Mouse (Mus musculus) megakaryocyte, embryonic 14.5 days (primary cell): Measurements from ENCODE around the gene Cd151. TPM values are rescaled to one million over a fixed set of nuclear protein-coding genes. Genes with fewer than 3 reads are reported as not detected.

Source experiments
- H3K27me3 ChIP-seq: replicated peaks from 2 replicates; pipeline ENCODE3; 2012; ENCODE audit warnings: inconsistent platforms
- H3K36me3 ChIP-seq: replicated peaks from 2 replicates; pipeline ENCODE3; 2012; ENCODE audit warnings: low read length, inconsistent platforms, mixed read lengths
- H3K4me1 ChIP-seq: 2 replicates; pipeline ENCODE4 v1.6.1; 2012; ENCODE audit warnings: inconsistent platforms
- H3K4me3 ChIP-seq: replicated peaks from 2 replicates; pipeline ENCODE3; 2012; ENCODE audit warnings: moderate library complexity, mild to moderate bottlenecking, inconsistent platforms
- H3K9me3 ChIP-seq: 2 replicates; pipeline ENCODE4 v1.6.1; 2012; ENCODE audit warnings: inconsistent platforms
- FLI1 ChIP-seq: IDR thresholded peaks from 2 replicates; pipeline ENCODE4 v1.6.1; 2012; ENCODE audit warnings: low read length, inconsistent platforms, mixed read lengths
- GATA1 ChIP-seq: IDR thresholded peaks from 3 replicates; pipeline ENCODE4 v1.6.1; 2012; ENCODE audit warnings: mixed read lengths, low read length, inconsistent platforms, borderline replicate concordance
- polyA plus RNA-seq: library from polyadenylated mRNA; stranded (reverse); fragments of >175 nt; gene quantifications from 2 replicates; pipeline ENCODE4 v1.2.3, GENCODE M21; 2012; ENCODE audit warnings: low replicate concordance; ENCODE audit not compliant: insufficient read depth

Cd151 gene
- polyA plus RNA-seq, 1 experiment = 168 TPM

GRCm38 (mm10) chr7:141491151-141491550, 24.0 kb downstream of the Cd151 start:
- no peaks in the 10 kb centered on the region for H3K27me3 ChIP-seq
- H3K36me3 ChIP-seq = peaks cover 99% of the 10 kb centered on the region
- H3K9me3 ChIP-seq = no peaks in the 10 kb centered on the region
- H3K4me3 ChIP-seq = no peak overlapping the region
- TF ChIP-seq FLI1 (no peak), GATA1 (no peak)
- peaks cover 56% of the 10 kb centered on the region for H3K4me1 ChIP-seq

- Histone ChIP-seq H3K36me3 (peaks cover 99% of the 10 kb centered on the region), H3K4me3 (no peak overlapping the region), H3K9me3 (no peaks in the 10 kb centered on the region), H3K4me1 (peaks cover 49% of the 10 kb centered on the region), H3K27me3 (no peaks in the 10 kb centered on the region)
- TF ChIP-seq FLI1 = no peak
- TF ChIP-seq GATA1 = no peak
Measured at GRCm38 (mm10) chr7:141492738-141493137, 25.5 kb downstream of the Cd151 start.

GRCm38 (mm10) chr7:141493729-141494128, 26.5 kb downstream of the Cd151 start:
- H3K36me3 ChIP-seq = peaks cover 100% of the 10 kb centered on the region

GRCm38 (mm10) chr7:141495379-141495778, 28.2 kb downstream of the Cd151 start:
- H3K36me3 ChIP-seq = peaks cover 100% of the 10 kb centered on the region
- TF ChIP-seq GATA1 = no peak
- TF ChIP-seq FLI1 = no peak
- no peak overlapping the region for H3K4me3 ChIP-seq
- no peaks in the 10 kb centered on the region for H3K9me3 ChIP-seq
- peaks cover 34% of the 10 kb centered on the region for H3K4me1 ChIP-seq
- H3K27me3 ChIP-seq = no peaks in the 10 kb centered on the region

More at GRCm38 (mm10) chr7:141493729-141494128, 26.5 kb downstream of the Cd151 start:
- Histone ChIP-seq H3K9me3 (no peaks in the 10 kb centered on the region), H3K4me1 (peaks cover 47% of the 10 kb centered on the region), H3K27me3 (no peaks in the 10 kb centered on the region), H3K4me3 (no peak overlapping the region)
- TF ChIP-seq GATA1 = no peak

- no peak overlapping the region for H3K4me3 ChIP-seq
- H3K9me3 ChIP-seq = no peaks in the 10 kb centered on the region
- no peaks in the 10 kb centered on the region for H3K27me3 ChIP-seq
- TF ChIP-seq GATA1 = no peak
- H3K4me1 ChIP-seq = peaks cover 28% of the 10 kb centered on the region
- peaks cover 98% of the 10 kb centered on the region for H3K36me3 ChIP-seq
Measured at GRCm38 (mm10) chr7:141495940-141496339, 28.7 kb downstream of the Cd151 start.

GRCm38 (mm10) chr7:141497600-141497999, 30.4 kb downstream of the Cd151 start:
- TF ChIP-seq FLI1 (no peak), GATA1 (no peak)
- no peaks in the 10 kb centered on the region for H3K27me3 ChIP-seq
- H3K9me3 ChIP-seq = no peaks in the 10 kb centered on the region
- peaks cover 97% of the 10 kb centered on the region for H3K36me3 ChIP-seq
- H3K4me3 ChIP-seq = no peak overlapping the region
- H3K4me1 ChIP-seq = peaks cover 19% of the 10 kb centered on the region

- H3K9me3 ChIP-seq = no peaks in the 10 kb centered on the region
- TF ChIP-seq FLI1 = no peak
- no peak for TF ChIP-seq GATA1
- H3K27me3 ChIP-seq = no peaks in the 10 kb centered on the region
- H3K4me3 ChIP-seq = no peak overlapping the region
- H3K36me3 ChIP-seq = peaks cover 71% of the 10 kb centered on the region
- peaks cover 31% of the 10 kb centered on the region for H3K4me1 ChIP-seq
Measured at GRCm38 (mm10) chr7:141501820-141502555, 34.8 kb downstream of the Cd151 start.

- no peaks in the 10 kb centered on the region for H3K27me3 ChIP-seq
- H3K9me3 ChIP-seq = no peaks in the 10 kb centered on the region
- H3K4me3 ChIP-seq = no peak overlapping the region
- TF ChIP-seq GATA1 (no peak), FLI1 (no peak)
- H3K4me1 ChIP-seq = peaks cover 30% of the 10 kb centered on the region
- peaks cover 68% of the 10 kb centered on the region for H3K36me3 ChIP-seq
Measured at GRCm38 (mm10) chr7:141502556-141502905, 35.3 kb downstream of the Cd151 start.

- no peaks in the 10 kb centered on the region for H3K9me3 ChIP-seq
- TF ChIP-seq GATA1 (no peak), FLI1 (no peak)
- H3K27me3 ChIP-seq = no peaks in the 10 kb centered on the region
- no peak overlapping the region for H3K4me3 ChIP-seq
- H3K36me3 ChIP-seq = peaks cover 71% of the 10 kb centered on the region
- peaks cover 35% of the 10 kb centered on the region for H3K4me1 ChIP-seq
Measured at GRCm38 (mm10) chr7:141506278-141506677, 39.1 kb downstream of the Cd151 start.

GRCm38 (mm10) chr7:141508160-141508559, 41.0 kb downstream of the Cd151 start:
- Histone ChIP-seq H3K27me3 (no peaks in the 10 kb centered on the region), H3K36me3 (peaks cover 71% of the 10 kb centered on the region), H3K4me1 (peaks cover 27% of the 10 kb centered on the region), H3K9me3 (no peaks in the 10 kb centered on the region), H3K4me3 (no peak overlapping the region)
- no peak for TF ChIP-seq GATA1
- TF ChIP-seq FLI1 = no peak
